Mouse (Mus musculus) bone marrow, adult 2 months (tissue): ENCODE results near the gene Mylip.

ENCODE experiments used
- CTCF ChIP-seq: fragments of 200-500 bp; IDR thresholded peaks from 2 replicates; pipeline ENCODE4 v1.5.1; 2011; ENCODE audit warnings: low read length, control low read depth; ENCODE audit not compliant: control insufficient read depth, insufficient read depth
- POLR2A ChIP-seq: fragments of 200-500 bp; IDR thresholded peaks from 2 replicates; pipeline ENCODE4 v1.6.1; 2011; ENCODE audit warnings: low read depth, mild to moderate bottlenecking, control low read depth, low read length, borderline replicate concordance; ENCODE audit not compliant: control insufficient read depth

GRCm38 (mm10) chr13:45442451-45442850, 52.9 kb downstream of the Mylip start:
- TF ChIP-seq CTCF (0 out of 2 replicates have a peak, but pooled peaks have one; percentile 7), POLR2A (no peak)
